Mouse (Mus musculus): ENCODE measurements at regions not wholly inside any gene's neighbourhood (a gene's known extent, or its start where the extent isn't known, plus 50 kb on each side); places are given as distances from the start of the nearest gene placed in this dataset.

- Histone ChIP-seq H3K27me3 (replicated peaks) (no peaks in the 10 kb centered on the region), H3K4me1 (no peaks in the 10 kb centered on the region)
- no peak for ATAC-seq (replicated peaks)
These were observed 566.6 kb upstream of the Vrk2 start for GRCm38 (mm10) chr11:27160411-27160810.

More at GRCm38 (mm10) chr11:27160411-27160810, 566.6 kb upstream of the Vrk2 start:
- Histone ChIP-seq H3K4me2 (no peak overlapping the region), H3K36me3 (replicated peaks) (no peaks in the 10 kb centered on the region), H3K27ac (no peak overlapping the region), H3K9ac (no peak overlapping the region), H3K9me3 (no peaks in the 10 kb centered on the region), H3K4me3 (no peak overlapping the region)
